Mouse (Mus musculus) liver, adult 2 months (tissue): Measurements from ENCODE around the gene Slc36a3. TPM values are rescaled to one million over a fixed set of nuclear protein-coding genes. Genes with fewer than 3 reads are reported as not detected.
"Not testable (repeated sequence)": the region's sequence is repeated elsewhere in the genome, so short reads cannot be mapped to it uniquely, and the experiment has no call there.

Experiments
- DNase-seq: peaks from one replicate; pipeline ENCODE4 v3.0.0-alpha.2; 2011; ENCODE audit warnings: low read depth, low spot score; ENCODE audit errors: extremely low read depth
- H3K27ac ChIP-seq: fragments of 200-500 bp; replicated peaks from 2 replicates; pipeline ENCODE4 v1.5.1; 2012; ENCODE audit warnings: low read depth, mild to moderate bottlenecking, control low read depth, inconsistent platforms, low read length; ENCODE audit not compliant: insufficient read depth
- H3K27me3 ChIP-seq: fragments of 200-500 bp; 2 replicates; pipeline ENCODE4 v1.6.1; 2012; ENCODE audit warnings: mild to moderate bottlenecking, moderate library complexity, low read length, inconsistent platforms; ENCODE audit not compliant: control insufficient read depth, insufficient read depth
- H3K36me3 ChIP-seq: fragments of 200-500 bp; 2 replicates; pipeline ENCODE4 v1.6.1; 2012; ENCODE audit warnings: low read length, inconsistent platforms; ENCODE audit not compliant: control insufficient read depth, insufficient read depth
- H3K4me1 ChIP-seq: fragments of 200-500 bp; 2 replicates; pipeline ENCODE4 v1.6.1; 2011; ENCODE audit warnings: low read length; ENCODE audit not compliant: control insufficient read depth, insufficient read depth
- H3K4me3 ChIP-seq: fragments of 200-500 bp; 2 replicates; pipeline ENCODE4 v1.5.1; 2011; ENCODE audit warnings: low read depth, mild to moderate bottlenecking, control low read depth, low read length, moderate library complexity; ENCODE audit not compliant: insufficient read depth
- H3K79me2 ChIP-seq: fragments of 200-500 bp; 2 replicates; pipeline ENCODE4 v1.6.1; 2012; ENCODE audit warnings: inconsistent platforms, mild to moderate bottlenecking, low read length, moderate library complexity; ENCODE audit not compliant: control insufficient read depth, insufficient read depth
- H3K9ac ChIP-seq: fragments of 200-500 bp; 2 replicates; pipeline ENCODE4 v1.6.1; 2012; ENCODE audit warnings: low read depth, mild to moderate bottlenecking, control low read depth, inconsistent platforms, low read length
- CTCF ChIP-seq: fragments of 200-500 bp; IDR thresholded peaks from 2 replicates; pipeline ENCODE4 v1.5.1; 2011; ENCODE audit warnings: low read depth, low read length, control low read depth
- POLR2A ChIP-seq: fragments of 200-500 bp; IDR thresholded peaks from 2 replicates; pipeline ENCODE4 v1.6.1; 2011; ENCODE audit warnings: low read length, control low read depth; ENCODE audit not compliant: insufficient read depth; ENCODE audit errors: extremely low read depth
- WGBS: fragments of 180-500 bp; shearing (Covaris S2); methylation state at CpG from one replicate; pipeline ENCODE4 v1.1.7; 2018; 5-methylcytosine and 5-hydroxymethylcytosine counted together
- polyA plus RNA-seq: library from polyadenylated mRNA; depleted of rRNA; stranded (reverse); fragments of >200 nt; gene quantifications from 2 replicates; pipeline ENCODE4 v1.2.3, GENCODE M21; 2012
- total RNA-seq: library from RNA; depleted of rRNA; stranded (reverse); fragments of >200 nt; gene quantifications from 2 replicates; pipeline ENCODE4 v1.2.3, GENCODE M21; 2014

The Slc36a3 gene
- total and polyA plus RNA-seq, 2 experiments: 0.05 TPM; not detected in 1

DNA sequence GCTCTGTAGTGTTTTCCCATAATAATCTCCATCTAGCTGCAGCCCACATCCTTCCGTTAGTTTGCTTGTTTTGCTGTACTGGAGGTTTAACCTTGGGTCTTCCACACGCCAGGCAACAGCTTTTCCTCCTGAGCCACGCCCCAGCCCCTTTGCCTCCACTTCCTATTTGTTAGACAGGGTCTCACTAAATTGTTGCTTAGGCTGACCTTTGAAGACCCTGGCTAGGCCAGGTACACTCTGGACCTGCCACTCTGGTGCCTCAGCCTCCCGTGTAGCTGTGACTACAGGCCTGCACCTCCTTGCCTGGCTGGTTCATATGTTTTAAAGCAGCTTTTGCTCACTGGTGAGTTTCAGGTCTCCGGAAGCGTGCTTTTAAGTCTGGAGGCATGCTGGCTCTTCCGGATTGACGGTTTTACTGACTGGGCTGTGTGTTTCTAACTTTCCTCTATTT, 30.7 kb downstream of the Slc36a3 start:
- H3K9ac ChIP-seq: no peak overlapping the region
- H3K79me2 ChIP-seq: no peaks in the 10 kb centered on the region
- H3K36me3 ChIP-seq: no peaks in the 10 kb centered on the region
- H3K4me3 ChIP-seq: no peak overlapping the region
- H3K27me3 ChIP-seq: no peaks in the 10 kb centered on the region
- WGBS: 82% methylated on average over 8 of the region's 8 CpGs
- TF ChIP-seq POLR2A: no peak
- TF ChIP-seq CTCF: no peak
- H3K27ac ChIP-seq: 0 out of 2 replicates have a peak overlapping the region, but pooled peaks have one; percentile 23
- no peaks in the 10 kb centered on the region for H3K4me1 ChIP-seq
- DNase-seq: no peak

DNA sequence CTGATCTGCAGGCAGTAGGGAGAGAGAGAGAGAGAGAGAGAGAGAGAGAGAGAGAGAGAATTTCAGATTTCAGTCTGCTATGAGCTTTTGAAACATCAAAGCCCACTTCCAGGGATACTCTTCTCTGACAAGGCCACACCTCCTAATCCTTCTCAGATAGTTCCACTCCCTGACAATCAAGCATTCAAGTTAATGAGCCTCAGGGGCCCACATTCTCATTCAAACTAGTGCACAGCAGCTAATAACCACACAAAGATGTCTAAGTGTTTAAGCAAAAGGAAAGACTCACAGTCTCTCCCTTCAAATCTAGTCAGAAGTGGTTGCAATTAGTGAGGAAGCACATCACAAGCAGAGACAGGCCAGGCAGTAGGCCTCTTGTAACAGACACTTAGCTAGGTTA, 31.2 kb downstream of the Slc36a3 start:
- Histone ChIP-seq H3K4me1 (no peaks in the 10 kb centered on the region), H3K9ac (no peak overlapping the region), H3K36me3 (no peaks in the 10 kb centered on the region), H3K27ac (no peak overlapping the region), H3K4me3 (no peak overlapping the region), H3K79me2 (no peaks in the 10 kb centered on the region), H3K27me3 (no peaks in the 10 kb centered on the region)
- TF ChIP-seq POLR2A (no peak), CTCF (no peak)
- DNase-seq: no peak

DNA sequence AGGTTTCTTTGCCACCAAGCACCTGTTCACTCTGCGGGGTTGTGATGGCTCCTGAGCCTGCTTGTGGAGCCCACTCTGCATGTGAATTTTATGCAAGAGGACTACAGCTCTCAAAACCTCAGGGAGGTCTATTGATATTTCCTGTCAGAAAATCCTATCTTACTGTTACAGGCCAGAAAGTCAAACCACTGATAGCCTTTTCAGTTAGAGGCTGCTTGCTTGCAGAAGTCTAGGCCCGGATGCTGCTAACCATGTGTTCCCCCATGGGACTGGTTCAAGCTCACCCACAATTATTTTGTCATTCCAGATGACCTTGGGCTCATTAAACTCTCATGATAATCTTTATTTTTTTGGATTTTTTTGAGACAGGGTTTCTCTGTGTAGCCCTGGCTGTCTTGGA, 34.5 kb downstream of the Slc36a3 start:
- Histone ChIP-seq H3K4me1 (no peaks in the 10 kb centered on the region), H3K4me3 (no peak overlapping the region), H3K27me3 (no peaks in the 10 kb centered on the region), H3K9ac (no peak overlapping the region), H3K36me3 (no peaks in the 10 kb centered on the region), H3K27ac (no peak overlapping the region), H3K79me2 (no peaks in the 10 kb centered on the region)
- TF ChIP-seq POLR2A (no peak), CTCF (no peak)
- no peak for DNase-seq
- WGBS: 93% methylated on average over 2 of the region's 2 CpGs

DNA sequence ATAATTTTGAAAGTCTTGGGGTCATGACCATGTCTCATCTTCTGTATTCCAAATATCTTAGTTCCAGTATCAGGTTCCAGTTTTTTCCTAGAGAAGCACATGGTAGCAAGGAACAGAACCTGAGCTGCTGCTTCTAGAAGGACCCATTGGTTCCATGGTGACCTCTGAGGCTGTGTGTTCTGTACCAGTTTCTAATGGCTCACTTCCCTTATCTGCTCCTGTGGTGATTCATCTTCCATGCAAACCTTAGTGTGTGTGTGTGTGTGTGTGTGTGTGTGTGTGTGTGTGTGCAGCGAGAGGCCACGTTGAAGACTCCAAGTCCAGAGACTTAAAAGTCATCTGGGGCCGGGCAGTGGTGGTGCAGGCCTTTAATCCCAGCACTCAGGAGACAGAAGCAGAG, 35.5 kb downstream of the Slc36a3 start:
- no peak overlapping the region for H3K27ac ChIP-seq
- no peak overlapping the region for H3K4me3 ChIP-seq
- 95% methylated on average over 3 of the region's 3 CpGs for WGBS
- no peaks in the 10 kb centered on the region for H3K36me3 ChIP-seq
- TF ChIP-seq CTCF (no peak), POLR2A (no peak)
- DNase-seq: no peak
- no peaks in the 10 kb centered on the region for H3K27me3 ChIP-seq
- H3K9ac ChIP-seq: no peak overlapping the region
- no peaks in the 10 kb centered on the region for H3K79me2 ChIP-seq
- no peaks in the 10 kb centered on the region for H3K4me1 ChIP-seq

DNA sequence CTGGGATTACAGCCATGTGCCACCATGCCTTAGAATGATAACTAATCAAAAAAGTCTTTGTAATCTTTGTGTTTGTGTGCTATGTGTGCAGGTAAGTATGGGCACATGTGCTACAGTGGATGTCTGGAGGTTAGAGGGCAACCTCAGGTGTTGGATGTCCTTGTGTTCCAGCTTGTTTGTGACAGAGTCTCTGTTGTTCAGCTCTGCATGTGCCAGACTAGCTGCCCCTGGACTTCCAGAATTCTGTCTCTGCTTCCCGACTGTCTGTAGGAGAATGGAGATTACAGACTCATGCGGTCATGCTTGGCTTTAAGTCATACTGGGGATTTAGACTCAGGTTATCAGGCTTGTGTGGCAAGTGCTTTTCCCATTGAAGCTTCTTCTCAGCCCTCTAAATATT, 37.2 kb downstream of the Slc36a3 start:
- no peaks in the 10 kb centered on the region for H3K4me1 ChIP-seq
- no peak for DNase-seq
- H3K79me2 ChIP-seq: no peaks in the 10 kb centered on the region
- no peaks in the 10 kb centered on the region for H3K27me3 ChIP-seq
- no peak overlapping the region for H3K4me3 ChIP-seq
- peaks cover 6% of the 10 kb centered on the region for H3K36me3 ChIP-seq
- H3K27ac ChIP-seq: no peak overlapping the region
- no peak for TF ChIP-seq CTCF
- TF ChIP-seq POLR2A: no peak
- no peak overlapping the region for H3K9ac ChIP-seq
- 76% methylated on average over 2 of the region's 2 CpGs for WGBS

DNA sequence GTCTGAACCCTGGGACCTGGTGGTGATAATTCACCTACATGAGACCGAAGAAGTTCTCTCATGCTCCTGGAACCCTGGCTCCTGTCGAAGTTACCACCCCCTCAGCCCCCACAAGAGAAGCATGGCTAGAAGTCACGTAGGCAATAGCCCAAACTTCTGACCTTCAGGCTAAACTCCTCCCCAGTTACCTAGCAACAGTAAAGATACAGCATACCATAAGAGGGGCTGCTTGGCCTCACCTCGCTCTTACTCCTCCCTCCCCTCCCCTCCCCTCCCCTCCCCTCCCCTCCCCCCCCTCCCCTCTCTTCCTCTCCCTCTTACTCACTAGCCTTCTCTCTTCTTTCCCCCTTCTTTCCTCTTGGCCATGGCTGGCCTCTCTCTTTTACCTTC, 37.7 kb downstream of the Slc36a3 start:
- H3K4me3 ChIP-seq, H3K4me1 ChIP-seq, H3K36me3 ChIP-seq, DNase-seq, H3K27me3 ChIP-seq, H3K79me2 ChIP-seq, H3K9ac ChIP-seq: not testable (repeated sequence)
- 0 out of 2 replicates have a peak overlapping the region, but pooled peaks have one; percentile 19 for H3K27ac ChIP-seq
- WGBS: 60% methylated on average over 4 of the region's 4 CpGs
